Mouse (Mus musculus) cerebellum, adult 18-20 months (tissue): ENCODE measurements at regions not wholly inside any gene's neighbourhood (a gene's known extent, or its start where the extent isn't known, plus 50 kb on each side); places are given as distances from the start of the nearest gene placed in this dataset.

Experiments used
- DNase-seq, 2 experiments: peaks; one replicate each; pipeline ENCODE4 v3.0.0; 2021

DNA sequence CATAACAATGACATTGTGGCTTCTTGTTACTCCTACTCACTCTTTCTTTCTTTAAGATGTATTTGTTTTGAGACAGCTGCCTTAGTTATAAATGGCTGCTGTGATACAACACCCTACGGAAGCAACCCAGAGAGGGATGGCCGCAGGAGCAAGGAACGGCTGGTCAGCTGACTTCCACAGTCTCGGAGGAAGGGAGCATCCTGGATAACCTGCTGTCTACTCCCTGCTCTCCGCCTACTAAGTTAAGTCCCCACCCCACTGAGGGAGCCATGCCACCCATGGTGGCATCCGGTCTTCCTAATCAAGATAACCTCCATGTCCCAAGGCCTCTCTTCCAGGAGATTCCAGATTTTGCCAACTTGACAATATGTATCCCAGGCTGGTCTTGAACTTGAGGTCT lies 114.9 kb downstream of the Sox2 start:
- DNase-seq, result no peak

GRCm38 (mm10) chr3:34769818-34770217 lies 119.6 kb downstream of the Sox2 start:
- no peak for DNase-seq

- no peak for DNase-seq
These were observed 120.1 kb downstream of the Sox2 start for GRCm38 (mm10) chr3:34770271-34770670.

GRCm38 (mm10) chr3:34772035-34772434 lies 121.8 kb downstream of the Sox2 start:
- no peak for DNase-seq

DNA sequence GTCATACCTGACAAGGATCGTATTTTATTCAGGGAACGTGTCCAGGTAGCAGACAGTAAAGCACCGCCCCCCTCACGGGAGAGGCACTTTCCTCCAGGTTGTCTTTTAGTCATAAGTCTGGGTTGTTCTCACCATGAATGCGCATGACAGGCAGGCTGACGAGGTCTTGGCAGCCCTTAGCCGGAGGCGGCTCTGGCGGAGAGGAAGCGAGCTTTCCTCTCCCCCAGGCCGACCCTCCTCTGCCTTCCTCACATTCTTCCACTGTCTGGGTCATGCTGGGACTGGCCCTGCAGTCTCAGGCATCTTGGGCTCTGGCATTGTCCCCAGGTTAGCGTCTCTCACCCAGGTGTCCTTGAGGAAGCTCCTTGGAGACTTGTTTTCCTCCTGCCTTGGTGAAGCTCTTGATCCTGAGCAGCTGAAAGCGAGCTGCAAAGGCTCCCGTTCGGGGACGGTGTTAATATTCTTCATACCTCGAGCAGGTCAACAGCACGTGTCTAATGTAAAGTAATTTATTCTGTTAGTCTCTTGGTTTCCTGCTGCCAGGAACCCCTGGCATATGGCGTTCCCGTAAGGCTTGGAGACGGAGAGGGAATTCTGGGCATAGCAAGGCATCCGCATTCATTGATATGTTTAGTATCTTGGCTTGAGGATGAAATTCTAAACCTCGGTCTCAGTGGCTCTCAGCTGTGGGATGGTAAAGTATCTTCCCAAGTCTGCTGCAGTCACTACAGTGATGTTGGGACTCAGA lies 123.6 kb downstream of the Sox2 start:
- no peak for DNase-seq

DNA sequence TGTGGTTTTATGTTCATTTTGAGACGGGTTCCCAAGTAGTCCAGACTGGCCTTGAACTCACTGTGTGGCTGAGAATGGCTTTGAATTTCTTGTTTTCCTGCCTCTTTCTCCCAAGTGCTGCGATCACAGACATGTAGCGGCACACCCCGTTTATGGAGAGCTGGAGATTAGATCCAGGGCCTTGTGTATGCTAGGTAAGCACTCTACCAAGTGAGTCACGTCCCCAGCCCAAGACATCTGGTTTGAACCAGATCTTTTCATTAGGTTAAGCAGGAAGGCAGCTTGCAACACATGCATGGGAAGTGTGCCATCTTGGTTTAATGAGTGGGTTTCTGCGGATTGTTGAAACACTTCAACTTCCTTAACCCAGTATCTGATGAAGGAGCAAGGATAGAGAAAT lies 131.6 kb downstream of the Sox2 start:
- no peak for DNase-seq

- no peak for DNase-seq
These were observed 133.2 kb downstream of the Sox2 start for GRCm38 (mm10) chr3:34783398-34783797.

DNA sequence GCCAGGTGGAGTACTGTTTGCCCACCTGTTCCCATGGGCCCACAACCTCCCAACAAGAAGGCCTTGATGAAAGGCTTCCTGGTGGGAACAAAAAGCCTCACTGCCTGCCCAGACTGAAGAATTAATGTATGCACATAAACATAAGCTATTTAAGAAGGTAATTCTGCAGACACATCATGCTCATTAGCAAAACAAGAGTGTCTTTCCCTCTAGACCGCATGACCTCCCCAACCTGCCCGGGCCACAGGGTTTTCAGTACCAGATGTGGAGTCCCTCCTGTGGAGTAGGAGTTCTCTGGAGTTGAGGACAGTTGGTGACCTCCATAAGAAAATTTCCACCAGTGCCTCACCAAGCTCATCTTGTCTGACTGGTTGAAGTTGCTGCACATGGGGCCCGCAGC lies 137.0 kb downstream of the Sox2 start:
- DNase-seq, result no peak

- DNase-seq, result no peak
These were observed 145.1 kb downstream of the Sox2 start for GRCm38 (mm10) chr3:34795103-34795983.

DNA sequence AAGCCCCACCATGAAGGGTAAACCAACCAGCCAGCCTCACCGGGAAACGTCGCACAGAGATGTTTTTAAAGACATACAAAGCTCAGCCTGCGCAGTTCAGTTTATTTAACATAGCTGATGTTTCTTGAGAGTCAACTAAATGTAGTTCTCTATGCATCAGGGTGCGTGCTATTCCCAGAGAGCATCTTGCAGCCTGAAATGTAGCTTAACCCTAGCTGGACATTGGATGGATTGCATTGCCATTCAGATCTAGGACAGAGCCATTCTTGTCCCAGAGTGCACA lies 145.7 kb downstream of the Sox2 start:
- no peak for DNase-seq

DNA sequence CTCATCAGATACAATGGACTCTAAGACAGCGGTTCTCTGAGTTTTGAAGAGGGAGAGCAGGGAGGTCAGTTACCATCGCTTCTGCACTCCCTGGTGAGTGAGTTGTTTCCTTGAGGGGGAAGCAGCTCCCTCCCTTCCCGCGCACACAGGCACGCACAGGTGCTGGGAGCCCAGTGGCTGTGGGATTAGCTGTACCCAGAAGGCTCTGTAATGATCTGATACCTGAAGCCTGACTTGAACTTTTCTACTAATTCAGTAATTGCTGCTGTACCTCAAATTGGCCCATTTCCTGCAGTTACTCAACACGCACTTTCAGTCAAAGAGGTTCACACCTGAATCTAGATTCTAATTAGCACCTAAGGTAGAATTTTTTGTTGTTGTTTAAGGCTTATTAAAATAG lies 158.6 kb downstream of the Sox2 start:
- DNase-seq, result no peak

DNA sequence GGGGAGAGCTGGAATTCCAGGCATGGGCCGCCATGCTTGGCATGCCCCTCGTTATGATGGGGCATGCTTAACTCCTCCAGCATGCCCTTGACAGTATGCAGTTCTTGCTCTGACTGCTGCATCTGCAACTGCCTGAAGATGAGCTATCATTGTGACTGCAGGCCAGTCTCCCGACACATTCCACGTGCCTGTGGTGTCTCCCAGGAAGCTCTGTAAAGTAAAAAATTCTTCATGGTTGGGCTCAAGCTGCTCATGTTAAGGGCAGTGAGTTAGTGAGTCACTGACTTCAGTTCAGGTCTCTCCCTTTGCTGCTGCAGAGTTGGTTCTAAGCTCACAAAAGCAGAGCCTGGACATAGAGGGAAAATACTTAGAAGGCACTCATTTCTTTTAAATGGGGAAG lies 161.5 kb downstream of the Sox2 start:
- no peak for DNase-seq

DNA sequence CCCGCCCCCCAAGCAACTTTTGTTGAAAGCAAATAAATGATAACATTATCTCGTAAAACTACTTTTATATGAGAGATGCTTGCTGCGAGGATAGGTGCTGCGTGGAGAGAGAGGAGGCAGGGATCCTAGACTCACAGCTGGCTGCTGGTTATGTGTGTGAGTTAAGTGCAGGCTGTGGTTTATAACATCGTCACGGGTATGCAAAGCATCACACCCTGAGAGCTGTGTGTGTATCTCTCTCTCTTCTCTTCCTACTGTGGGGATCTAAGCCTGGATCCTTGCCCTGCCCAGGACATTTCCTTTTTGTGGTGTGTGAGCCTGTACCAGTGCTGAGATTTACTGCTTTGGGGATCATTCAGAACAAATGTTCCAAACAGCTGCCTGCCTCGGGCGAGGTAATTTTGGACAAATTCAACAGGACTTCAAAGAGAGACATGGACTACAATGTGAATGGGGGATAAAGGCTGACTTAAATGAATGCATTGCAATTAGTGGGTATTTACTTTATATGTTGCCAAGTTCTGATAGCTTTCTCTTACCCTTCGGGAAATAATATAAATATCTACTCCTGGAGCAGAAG lies 162.9 kb downstream of the Sox2 start:
- no peak for DNase-seq

DNA sequence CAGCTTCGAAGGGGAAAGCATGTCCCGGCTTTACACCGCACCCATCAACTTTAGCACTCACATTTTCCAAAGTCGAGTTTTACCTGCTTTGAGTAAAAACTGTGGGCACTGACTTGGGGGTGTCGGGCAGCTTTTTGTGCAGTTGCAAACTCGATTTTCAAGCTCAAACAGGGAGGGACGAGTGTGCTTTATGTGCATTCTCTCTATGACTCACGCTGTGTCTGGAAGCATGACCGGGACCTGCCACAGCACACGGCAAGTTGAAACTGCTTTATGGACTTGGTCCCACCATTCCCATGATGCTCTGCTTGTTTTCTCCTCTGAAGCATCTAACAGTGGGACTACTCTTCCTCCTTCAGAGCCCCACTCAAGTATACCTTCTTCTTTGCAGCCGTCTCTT lies 174.8 kb downstream of the Sox2 start:
- DNase-seq, result no peak

DNA sequence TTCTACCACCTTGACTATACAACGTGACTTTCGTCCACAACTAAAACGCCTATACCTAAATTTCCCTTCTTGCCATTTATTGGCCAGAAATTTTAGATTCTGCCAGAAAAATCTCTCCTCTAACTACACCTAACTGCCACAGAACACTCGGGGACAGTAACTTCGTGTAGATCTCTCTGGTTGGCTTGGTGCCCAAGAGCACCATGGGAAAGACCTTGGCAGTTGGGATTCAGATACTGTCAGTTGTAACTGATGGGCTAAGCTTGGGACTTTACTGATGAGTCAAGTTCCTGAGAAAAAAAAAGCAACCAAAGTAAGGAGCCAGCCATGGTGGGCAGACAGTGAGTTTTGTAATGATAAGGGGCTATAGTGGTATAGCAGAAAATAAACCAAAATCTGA lies 176.2 kb downstream of the Sox2 start:
- DNase-seq, result no peak

GRCm38 (mm10) chr3:34828453-34829206 lies 178.4 kb downstream of the Sox2 start:
- no peak for DNase-seq

DNA sequence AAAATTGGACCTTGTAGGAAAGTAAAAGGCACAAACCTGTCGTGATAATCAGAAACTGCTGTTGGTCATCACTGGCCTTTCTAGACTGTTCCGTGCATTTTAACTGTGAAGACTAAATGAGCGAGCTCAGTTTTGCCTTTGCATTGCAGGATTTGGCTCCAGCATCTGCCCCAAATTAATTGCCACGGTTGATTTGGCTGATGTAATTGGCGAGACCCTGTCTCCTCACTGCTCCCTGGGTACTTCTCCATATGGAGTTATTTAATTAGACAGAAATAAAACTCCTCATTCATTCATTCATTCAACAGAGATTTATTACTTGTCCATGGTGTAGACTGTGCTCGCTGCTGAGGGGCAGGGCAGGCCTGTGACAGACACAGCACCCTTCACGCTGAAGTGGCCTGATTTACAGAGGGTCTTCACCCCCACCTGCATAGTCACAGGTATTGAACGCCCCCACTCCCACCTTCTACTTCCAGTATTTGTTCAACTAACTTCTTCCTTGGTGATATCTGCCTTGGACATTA lies 186.6 kb downstream of the Sox2 start:
- no peak for DNase-seq

DNA sequence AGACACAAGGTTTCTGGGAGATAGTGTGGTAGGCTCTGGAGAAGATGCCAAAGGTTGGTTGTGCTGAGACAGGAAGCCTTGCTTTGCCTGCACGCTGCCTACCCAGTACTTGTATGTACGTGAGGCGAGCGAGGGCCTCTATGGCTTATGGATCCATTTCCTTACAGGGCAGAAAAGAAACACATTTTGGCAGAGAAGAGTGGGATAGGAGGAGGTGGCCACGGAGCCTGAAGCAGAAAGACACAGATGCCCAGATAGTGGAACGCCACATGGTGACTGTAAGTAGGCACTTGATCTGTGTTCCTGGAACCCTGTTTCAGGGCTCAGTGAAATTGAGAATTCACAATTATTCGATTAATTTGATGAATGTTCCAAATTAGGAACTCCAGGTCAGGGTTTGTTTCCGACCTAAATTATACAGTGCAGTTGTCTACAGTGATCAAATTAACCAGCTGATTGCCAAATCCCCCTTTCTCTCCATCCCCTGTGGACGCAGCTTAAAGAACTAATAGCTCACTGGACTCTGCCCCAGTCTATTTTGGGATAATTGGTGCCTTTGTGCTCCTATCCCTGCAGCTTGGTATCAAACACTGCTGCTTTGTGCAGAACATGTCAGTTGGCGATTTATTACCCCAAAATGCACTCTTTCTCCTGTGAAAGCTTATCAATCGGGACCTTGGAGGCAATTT lies 187.6 kb downstream of the Sox2 start:
- DNase-seq, result no peak

- no peak for DNase-seq
These were observed 210.9 kb downstream of the Sox2 start for GRCm38 (mm10) chr3:34860877-34861649.

DNA sequence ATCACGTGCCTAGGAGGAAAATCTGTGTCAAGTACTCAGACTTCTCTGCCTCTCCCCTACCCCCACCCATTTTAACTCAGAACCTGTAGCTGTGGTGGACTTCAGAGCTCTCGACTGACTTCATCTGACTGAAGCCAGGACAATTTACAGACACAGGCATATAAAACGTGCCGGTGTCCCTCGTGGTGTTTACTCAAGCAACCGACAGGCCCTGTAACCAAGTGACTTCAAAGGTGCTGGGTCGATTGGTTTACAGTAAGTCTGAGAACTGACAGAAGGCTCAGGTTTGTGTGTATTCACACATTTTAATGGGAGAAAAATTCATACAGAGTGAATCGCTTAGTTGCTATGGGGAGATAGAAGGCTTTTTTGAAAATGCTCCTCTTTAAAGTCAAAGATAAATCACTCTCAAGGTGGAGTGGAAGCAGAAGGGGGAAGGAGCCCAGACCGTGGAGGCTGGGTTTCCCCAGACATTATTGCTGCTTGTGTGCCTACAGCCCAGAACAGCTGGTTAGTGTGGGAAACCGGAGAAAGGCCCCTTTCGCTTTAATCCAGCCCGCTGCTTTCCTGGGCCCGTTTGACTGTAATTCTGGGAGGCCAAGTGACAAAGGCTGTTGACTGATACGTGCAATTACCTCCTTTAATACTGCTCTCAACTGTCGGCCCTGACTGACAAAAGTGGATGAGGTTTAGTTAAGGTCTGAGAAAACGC lies 218.6 kb downstream of the Sox2 start:
- DNase-seq, result no peak

- no peak for DNase-seq
These were observed 219.7 kb downstream of the Sox2 start for GRCm38 (mm10) chr3:34869911-34870310.
